Mouse (Mus musculus): ENCODE data around the gene Slc27a2.
"Not testable (repeated sequence)": the region's sequence is repeated elsewhere in the genome, so short reads cannot be mapped to it uniquely, and the experiment has no call there.

DNA sequence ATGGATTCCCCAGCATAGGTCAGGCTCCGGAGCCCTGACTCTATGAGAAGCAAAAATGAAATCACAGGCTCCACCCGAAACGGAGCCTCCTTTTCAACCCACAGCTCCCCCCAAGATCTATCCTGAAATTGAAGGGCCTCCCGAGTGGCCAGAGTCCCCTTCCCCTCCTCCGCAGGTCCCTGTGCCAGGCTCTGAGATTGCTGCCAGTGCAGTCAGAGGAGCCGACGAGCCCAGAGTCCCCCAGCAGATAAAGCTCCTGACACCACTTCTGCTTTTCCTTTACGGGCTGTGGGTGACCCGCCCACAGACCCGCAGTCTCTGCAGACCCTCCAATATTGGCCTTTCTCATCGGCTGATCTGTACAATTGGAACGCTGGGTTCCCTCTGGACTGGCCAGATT lies 57.4 kb downstream of the Slc27a2 start:
- not testable (repeated sequence) for TF ChIP-seq POLR2A (IDR thresholded peaks at IDR 0.05; ENCODE audit: control insufficient read depth, low read depth, low read length); CTCF (IDR thresholded peaks at IDR 0.05; ENCODE audit: control insufficient read depth, insufficient read depth, insufficient replicate concordance, low read depth, low read length)

All from testis, adult 2 months (tissue).